Mouse (Mus musculus) gastrocnemius, adult 8-10 months (tissue): Measurements from ENCODE around the gene Gas7. TPM values are rescaled to one million over a fixed set of nuclear protein-coding genes. Genes with fewer than 3 reads are reported as not detected.
A peak's percentile ranks its signal among the peaks of the same experiment; 100 is the strongest.

Experiments used
- DNase-seq, 2 experiments: peaks; one replicate each; pipeline ENCODE4 v3.0.0; 2022; ENCODE audit warnings: low spot score in 2 of 2
- total RNA-seq, 4 experiments: library from RNA; stranded (reverse); gene quantifications; 2 replicates each; pipeline ENCODE4 v1.2.4; 2022

Gas7 gene
- total RNA-seq, 4 experiments from 2014 or later: 4.2 to 7.8 (median 5.1) TPM

DNA sequence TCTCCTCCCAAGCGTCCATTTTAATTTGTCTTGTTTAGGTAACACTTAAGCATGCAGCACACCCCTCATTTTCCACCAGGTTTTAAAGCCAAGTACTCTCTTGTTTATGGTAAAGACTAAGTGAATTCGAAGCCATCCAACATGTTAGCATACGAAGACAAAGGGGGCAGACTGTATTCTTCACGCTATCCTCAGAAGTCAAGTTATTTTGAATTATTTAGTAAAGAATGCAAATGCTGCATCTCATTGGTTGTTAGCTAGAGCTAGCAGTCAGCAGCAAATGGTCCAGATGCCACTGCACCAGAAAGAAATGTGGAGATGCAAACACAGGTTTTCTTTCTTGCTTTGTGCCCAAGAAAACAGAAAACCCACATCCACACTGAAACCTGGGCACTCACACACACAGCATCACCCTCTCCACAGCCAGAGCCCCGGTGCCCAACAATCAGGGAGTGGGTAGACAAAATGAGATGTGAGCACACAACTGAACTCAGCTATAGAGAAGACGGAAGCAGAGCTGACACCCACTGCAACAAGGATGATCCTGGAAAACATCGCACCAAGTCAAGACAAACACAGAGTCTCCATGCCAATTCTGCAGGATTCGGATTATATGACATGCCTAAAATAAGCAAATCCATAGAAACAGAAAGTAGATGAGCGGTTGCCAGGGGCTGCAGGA lies 157.1 kb downstream of the Gas7 start:
- DNase-seq: no peak

DNA sequence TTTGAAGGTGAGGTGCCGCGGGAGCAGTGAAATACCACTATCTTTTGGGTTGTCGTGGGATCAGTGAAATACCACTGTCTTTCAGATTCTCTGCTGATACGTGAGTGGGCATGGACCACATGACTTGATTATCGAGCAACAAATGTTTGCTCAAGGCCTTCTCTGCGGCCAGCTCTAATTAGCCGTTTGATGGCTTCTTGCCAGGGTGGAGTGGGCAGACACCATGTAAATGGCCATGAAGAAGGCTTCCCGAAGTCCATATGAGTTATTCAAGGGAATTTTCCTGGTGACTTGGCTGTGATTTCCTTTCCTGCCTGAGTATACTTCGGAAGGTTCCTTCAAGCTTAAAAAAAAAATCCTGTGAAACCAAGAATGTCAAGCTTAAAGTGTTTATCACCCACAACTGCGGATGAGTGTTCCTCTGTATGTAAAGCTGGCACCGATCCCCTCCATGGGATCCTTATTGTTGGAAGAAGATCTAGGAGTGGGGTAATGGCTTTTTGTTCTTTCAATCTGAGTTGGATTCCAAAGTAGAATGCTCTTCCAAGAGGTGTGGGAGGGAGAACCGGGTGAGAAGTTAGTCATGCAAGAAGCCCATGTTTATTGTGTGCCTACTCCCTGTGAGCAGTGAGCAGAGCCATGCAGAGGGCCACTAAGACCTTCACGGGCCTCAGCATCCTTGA lies 161.5 kb downstream of the Gas7 start:
- no peak for DNase-seq

DNA sequence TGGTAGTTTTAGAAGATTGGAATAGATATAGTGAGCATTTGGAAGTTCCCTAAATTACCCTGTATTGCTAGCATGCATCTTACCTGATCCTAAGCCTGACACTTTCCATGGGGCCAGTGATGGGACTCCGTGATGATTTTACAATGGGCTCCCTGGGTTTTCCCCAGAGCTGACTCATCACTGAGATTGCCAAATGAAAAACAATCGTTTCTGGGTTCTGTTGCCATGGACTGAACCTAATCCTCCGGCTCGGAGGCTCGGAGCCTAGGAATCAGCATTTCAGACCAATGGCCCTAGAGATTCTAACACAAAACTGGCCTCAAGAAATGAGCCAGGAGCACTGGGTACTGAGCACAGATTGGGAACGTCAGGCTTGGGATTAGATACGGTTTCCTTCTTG lies 167.1 kb downstream of the Gas7 start:
- DNase-seq: no peak

DNA sequence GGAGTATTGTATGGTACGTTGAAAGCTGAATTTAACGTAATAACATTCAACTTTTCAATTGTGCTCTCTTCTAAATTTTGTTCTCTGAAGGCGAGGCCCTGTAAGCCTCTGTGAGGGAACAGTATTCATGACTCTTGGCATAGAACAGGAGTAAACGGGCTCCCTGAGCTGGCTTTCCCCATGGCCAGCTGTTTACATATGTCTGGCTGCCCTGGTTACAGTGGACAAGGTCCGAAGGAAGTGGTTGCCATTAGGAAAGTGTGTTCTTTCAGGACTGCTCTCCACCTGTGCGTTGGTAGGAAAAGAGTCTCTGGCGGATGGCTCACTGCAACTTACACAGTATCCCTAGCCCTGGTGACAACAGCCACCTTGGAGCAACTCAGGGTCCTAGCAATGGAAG lies 171.9 kb downstream of the Gas7 start:
- DNase-seq: no peak

DNA sequence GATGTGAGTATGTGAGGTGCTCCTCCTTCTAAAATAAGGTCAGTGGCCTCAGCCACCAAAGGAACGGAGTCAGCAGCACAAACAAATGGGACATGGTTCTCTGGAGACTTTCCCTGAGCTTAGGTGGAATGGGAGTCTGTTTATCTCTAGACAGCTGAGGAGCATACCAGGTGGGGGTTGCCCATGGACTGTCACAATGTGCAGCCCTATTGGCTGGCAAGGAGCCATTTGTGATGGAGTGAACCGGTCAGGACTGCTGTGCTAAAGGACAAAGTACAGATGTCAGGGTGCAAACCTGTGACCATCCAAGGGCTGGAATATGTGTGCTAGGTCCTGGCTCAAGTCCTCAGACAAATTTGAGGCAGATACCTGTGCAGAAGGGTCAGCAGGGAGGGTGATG lies 173.3 kb downstream of the Gas7 start:
- no peak for DNase-seq

DNA sequence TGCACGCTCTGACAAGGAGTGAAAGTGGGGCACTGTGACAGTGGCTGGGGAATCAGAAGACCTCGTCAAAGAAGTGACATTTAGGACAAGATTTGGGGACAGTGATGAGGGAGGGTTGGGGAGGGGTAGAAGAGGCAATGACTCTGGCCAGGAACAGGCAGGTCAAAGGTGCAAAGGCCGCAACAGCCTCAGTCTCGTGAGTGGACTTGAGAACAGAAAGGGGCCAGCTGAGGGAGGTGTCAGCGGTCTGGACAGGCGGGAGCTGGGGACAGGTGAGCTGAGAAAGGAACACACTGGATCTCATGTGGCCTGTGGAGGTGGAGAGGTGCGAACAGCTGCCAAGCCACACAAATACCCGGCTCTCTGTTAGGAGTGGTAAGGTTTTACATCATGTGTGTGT lies 177.7 kb downstream of the Gas7 start:
- no peak for DNase-seq

DNA sequence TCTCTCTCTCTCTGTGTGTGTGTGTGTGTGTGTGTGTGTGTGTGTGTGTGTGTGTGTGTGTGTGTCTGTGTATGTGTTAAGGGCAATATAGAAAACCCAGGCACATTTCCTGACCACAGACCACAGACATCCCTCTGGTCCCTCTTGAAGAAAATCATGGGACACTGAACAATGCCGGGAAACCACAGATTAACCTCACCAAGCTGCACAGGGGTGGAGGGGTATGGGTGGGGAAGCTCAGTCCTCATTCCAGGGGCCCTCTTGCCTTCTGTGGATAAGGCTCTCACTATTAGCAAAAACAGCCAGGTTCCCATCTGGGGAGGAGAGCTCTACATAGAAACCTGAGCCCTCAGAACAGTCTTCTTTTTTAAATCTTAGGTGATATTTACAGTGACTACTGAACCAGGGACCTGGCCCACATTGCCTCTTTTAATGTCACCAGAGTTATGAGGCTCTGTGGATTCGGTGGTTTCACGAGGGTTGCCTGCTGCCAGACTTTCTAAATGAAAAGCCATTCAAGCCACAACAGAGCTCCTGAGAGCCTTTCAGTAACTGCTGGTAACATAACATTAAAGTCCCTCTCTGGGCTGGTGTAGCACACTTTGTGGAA lies 178.5 kb downstream of the Gas7 start:
- no peak for DNase-seq

DNA sequence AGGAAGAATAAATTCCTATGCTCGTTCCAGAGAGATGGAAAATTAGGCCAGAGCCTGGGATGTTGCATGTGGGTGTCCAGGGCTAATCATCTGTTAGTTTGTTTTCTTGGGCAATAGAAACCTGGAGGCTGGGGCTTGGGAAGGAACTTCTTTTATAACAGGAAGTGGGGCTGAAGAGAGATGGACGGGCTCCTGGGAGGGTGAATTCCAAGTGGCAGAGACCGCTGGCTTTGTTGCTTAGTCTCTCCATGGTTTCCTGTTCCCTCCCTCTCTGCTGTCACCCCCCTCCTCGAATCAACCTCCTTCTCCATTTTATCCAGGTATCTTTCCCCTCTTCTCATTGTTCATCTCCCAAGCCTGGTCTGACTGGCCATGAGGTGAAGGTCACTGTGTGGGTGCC lies 181.0 kb downstream of the Gas7 start:
- no peak for DNase-seq

DNA sequence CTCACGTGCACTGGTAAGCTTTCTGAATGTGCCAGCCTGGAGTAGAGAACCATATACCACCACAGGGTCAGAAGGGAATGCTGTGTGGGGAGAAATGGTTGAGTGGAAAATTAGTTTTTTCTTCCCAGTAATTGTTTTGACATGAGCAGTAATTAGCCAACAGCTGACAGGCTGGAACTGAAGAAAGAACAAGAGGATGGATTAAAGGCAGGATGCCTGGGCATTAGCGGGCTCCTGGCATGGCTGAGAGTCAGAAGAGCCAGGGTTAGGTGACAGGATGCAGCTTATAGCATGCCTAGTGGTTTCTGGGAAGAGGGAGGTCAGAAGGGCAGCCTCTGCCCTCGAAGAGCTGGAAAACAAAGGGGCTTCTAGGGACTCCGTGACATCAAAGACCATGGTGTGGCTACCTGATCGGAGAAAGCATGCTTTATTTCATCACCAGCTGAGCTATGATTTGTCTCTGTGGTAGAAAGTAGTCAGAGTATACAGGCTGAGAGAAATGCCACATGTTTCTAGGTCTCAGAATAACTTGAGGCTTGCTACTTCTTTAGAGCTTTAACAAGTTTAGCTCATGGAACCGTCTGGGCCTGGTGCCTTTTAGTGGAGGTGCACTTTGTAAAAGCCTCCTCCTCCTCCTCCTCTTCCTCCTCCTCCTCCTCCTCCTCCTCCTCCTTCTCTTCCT lies 181.8 kb downstream of the Gas7 start:
- DNase-seq: no peak

DNA sequence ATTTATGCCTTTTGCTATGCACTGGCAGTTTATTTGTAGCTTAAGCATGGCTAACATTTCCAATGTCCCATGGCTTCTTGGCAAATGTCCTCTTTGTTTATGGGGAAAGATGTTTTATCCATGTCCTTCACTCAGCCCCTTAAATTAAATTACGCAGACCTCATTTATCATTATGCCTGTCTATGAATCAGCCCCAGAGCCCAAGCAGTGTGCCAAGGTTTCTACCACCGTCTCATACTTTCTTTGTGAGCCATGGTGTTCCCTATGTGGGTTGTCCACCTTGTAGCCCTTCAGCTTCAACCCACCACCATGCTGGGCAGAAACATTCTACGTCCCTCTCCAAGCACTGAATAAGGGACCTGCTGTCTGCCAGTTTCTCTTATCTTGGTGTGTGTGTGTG lies 183.2 kb downstream of the Gas7 start:
- no peak for DNase-seq

DNA sequence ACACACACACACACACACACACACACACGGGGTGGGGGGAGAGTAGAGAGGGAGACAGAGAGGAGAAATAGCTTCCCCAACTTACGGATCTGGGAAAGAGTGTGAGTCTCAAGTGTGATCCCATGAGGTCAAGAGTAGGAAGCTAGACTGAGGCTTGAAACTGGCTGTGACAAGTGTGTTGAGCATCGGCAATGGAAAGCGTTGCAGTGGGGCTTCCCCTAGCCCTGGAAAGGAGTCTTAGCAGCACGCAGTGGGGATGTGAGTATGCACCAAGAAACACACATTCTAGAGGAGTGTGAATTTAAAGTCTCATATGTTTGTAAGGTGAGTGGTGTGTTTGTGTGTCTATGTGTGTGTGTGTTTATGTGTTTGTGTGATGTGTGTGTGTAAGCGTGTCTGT lies 185.1 kb downstream of the Gas7 start:
- DNase-seq: no peak

DNA sequence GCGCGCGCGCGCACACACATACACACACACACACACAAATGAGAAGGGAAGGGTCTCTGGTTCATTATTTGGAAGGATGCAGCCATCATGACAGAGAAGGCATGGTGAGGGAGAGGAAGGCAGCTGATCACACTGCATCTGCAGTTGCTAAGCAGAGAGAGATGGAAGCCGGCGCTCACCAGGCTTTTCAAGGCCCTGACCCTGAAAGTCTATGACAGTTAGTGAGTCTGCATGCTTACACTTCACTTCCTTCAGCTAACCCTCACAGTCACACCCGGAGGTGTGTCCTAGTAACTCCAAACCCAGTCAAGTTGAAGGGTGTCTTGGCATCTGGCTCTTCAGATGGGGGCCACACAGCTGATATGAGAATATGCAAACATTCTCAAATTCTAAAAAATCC lies 187.2 kb downstream of the Gas7 start:
- no peak for DNase-seq

DNA sequence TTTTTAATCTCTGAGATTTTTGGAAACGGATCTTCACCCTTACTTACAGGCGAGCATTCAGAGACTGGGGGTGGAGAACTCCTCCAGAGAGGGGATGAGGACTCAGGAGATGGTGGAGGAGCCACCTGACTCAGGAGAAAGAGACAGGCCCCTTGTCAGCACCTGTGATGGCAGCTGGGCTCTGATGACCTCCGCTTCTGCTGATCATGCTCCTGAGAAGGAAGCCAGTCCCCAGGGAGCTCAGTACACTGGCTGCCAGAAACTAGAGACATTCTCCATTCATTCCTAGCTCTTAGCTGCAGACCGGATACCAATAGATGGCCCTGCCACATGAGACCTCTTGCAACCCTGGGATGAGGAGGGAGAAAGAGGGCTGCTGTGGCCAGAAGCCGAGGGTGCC lies 187.6 kb downstream of the Gas7 start:
- DNase-seq: no peak

DNA sequence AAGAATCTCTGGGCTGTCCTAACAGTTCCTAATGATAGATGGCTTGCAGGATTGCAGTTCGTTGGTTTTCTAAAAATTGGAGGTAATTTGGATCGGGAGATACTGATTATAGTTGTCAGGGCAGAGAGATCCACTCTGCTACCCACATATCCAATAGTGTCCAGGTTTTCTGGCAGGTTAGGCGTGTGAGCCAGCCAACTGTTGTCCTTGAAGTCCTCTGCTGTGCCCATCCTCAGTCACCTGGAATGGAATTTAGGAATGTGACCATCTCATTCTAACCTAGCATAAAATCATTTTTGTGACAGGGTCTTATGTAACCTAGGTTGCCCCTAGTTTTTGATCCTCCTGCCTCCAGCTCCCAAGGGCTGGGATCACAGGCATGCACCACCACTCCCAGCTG lies 188.2 kb downstream of the Gas7 start:
- no peak for DNase-seq

DNA sequence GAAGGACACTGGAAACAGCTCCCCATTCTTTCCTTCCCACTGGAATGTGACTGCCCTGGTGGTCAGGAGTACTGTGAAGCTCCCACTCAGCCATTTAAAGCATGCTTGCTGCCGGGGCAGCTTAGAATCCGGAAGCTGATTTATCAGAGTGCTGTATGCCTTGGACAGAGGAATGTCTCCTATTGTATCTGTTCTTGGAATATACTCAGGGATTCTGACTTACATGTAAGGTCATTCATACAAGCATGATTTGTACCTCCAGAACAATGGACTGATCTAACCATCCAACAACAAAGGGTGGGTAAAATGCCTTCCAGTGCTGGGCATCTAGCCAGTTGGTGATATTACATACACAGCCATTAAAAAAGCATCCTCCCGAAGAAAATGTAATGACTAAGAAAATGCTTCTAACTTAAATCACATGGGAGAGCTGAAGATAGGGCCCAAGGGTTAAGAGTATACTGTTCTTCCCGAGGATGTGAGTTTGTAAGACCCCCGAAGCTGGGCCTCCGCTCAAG lies 189.5 kb downstream of the Gas7 start:
- no peak for DNase-seq

DNA sequence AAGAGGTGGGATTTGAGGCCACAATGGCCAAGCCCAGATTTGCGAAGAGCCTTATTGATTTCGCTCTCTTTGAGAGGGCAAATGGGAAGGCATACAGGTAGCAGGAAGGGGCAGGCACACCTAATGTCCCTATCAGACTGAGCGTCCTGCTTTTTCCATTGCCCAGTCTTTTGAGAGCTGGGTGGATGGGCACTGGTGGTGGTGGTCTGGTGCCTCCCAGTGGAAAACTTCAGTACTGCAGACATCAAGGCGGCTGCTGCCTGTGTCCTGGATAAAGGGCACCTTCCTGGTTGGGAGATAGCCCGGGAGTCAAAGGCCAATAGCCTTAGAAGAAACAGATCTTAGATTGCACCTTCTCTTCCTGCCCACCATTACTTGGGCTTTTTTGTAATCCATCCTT lies 192.5 kb downstream of the Gas7 start:
- DNase-seq: peak; percentile 65 to 72

DNA sequence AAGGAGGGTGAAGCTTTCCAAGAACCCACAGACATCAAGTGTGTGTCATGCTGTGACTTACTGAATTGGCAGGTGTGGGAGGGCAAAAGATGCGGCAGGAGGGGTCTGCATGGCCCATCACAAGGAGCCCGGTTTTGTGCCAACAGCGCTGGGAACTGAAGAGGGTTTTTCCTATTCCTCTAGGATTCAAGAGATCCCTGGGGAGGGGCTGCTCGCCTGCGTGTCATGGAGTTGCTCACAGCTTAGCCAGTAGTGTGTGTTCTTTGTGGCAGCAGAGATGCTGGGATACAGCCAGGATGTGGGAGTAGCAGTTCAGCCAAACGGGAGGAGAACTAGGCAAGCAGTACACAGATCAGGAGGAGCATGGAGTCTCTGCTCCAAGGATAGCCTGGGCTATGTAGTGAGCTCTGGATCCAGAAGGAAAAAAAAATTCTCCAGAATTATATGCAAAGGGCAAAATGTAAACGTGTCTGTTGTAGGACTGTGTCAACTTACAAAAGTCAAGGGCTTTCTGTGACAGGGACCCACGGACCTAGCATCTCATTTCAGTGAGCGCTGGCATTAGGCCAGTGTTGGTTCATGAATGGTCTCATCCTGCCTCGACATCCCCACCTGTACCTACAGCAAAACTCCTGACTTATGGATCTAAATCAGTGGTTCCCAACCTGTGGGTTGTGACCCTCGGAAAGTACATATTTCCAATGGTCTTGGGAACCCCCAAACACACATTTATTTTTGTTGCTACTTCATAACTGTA lies 193.6 kb downstream of the Gas7 start:
- no peak for DNase-seq

DNA sequence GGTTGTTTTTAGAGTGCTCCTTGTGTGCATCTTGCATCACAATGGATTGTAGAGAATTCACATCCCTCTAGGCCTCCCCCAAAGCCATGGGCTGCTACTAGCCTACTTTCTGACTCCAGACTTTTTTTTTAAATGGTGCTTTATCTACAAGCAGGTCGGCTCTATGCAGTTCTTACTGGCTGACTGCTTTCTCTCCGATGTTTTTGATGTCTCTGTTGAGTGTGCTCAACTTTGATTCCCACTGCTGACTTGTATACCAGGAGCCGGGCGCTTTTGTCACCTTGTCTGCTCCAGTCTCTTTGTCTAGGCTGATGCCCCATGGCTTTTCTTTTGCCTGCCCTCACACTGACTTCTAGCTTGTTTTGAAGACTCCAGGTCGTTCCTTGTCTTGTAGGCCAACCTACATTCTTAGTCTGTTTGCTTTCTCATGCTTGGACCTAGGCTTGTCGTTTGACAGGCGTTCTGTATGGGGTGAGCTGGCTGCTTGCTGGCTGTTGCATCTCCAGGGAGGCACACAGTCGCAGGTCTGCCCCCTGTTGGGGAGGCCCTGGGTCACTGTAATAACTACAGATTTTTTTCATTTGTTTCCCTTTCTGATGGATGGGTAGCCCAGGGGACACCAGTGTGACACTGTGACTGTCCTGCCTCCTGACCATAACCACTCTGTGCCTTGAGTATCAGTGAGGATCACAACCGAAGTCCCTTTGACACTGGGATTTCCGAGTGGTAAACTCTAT lies 194.9 kb downstream of the Gas7 start:
- no peak for DNase-seq

DNA sequence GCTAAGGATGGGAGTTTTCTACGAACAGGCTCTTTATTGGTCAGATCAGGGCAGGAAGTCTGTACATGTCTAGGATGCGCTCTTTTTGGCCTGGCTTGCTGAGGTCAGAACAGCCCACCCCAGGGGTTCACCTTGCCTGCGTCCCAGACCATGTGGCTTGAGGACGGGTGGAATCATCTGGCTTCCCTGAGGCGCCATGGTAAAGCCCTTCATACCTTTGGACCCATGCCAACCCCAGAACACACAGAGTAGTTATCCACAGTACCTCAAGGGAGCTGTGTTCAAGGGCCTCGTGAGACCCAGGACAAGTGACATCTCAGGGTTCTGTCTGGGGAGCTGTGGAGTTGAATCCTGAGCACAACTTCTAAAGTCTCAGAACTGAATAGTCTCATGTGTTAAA lies 196.5 kb downstream of the Gas7 start:
- DNase-seq: no peak

DNA sequence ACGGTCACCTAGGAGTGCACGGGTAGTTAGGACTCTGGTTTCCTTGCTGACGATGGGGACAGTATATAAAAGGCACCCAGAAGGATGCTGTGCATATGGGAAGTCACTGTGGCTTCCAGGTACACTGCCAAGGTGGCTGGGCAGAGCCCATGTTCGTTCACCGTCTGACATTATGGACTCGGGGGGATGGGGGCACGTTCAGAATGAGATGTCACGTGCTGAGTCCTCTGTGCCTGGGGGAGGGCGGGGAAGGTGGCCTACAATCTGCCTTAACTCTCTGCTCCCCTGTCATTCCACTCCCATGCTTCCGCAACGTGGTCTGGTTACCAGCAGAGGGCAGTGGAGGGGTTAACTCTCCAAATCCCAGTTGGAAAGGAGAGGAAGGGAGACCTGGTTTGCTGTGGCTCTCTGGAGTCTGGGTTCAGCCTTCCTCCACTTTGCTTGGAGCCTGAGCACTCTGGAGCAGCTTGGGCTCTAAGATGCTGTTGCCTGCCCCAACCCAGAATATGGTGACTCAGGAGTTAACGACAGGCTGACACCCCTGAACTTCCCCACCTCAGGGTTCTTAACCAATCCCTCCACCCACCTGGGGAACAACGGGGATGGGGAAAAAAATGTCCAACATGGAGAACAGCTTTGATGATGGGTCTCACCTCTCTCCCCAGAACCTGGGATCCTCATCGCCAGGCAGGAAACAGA lies 197.1 kb downstream of the Gas7 start:
- no peak for DNase-seq
